Mouse (Mus musculus): ENCODE data around the gene Oard1. TPM values are rescaled to one million over a fixed set of nuclear protein-coding genes. Genes with fewer than 3 reads are reported as not detected.

Gene Oard1
- polyA plus RNA-seq, 1 experiment from 2014 or later = 82.5 TPM

DNA sequence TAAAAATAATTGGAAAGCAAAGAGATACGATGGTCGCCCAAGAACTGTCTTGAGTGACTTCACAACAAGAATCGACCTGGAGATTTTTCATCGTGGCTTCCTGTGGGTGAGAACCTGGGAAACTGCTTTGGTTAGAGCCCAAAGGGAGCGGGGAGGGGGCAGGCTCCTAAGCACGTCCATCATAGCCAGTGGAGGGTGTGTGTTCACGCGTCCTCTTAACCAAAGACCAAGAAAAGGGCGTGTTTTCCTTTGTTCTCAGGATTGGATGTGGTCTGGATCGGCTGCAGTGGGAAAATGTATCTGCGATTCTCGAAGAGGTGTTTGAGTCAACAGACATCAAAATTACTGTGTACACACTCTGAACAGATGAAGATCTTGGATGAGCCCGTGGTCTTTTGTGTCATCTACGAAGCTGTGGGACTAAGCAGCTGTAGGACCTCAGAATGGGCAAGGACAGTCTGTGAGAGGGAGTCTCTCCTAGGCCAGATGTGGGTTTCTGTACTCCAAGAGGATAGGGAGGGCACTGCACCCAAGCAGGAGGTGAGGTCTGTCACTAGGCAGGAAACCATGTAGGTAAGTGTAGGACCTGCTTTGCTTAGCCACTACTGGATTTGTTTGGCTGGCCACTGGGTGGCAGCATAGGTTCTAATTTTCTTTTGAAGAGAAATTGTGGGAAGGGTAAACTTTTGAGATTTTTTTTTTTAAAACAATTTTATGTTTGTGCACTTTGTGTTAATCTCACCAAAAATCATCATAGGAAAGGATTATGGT is 6.8 kb downstream of the Oard1 start:
- 84% methylated on average over 14 of the region's 14 CpGs for WGBS
- Histone ChIP-seq H3K9ac (ENCODE audit: low read depth, low read length) (no peak overlapping the region), H3K27ac (ENCODE audit: low read depth, low read length) (no peak overlapping the region), H3K9me3 (ENCODE audit: control insufficient read depth, low read length) (no peaks in the 10 kb centered on the region), H3K27me3 (ENCODE audit: control insufficient read depth, insufficient read depth, low read length) (no peaks in the 10 kb centered on the region), H3K4me3 (ENCODE audit: low read length) (no peak overlapping the region), H3K4me1 (ENCODE audit: control insufficient read depth, insufficient read depth, low read length) (peaks cover 17% of the 10 kb centered on the region), H3K36me3 (ENCODE audit: control insufficient read depth, insufficient read depth, low read length) (peaks cover 34% of the 10 kb centered on the region), H3K4me2 (replicated peaks; ENCODE audit: low read depth, low read length) (no peak overlapping the region)
- peak; percentile 85 for ATAC-seq (ENCODE audit: low FRiP score, low TSS enrichment)

DNA sequence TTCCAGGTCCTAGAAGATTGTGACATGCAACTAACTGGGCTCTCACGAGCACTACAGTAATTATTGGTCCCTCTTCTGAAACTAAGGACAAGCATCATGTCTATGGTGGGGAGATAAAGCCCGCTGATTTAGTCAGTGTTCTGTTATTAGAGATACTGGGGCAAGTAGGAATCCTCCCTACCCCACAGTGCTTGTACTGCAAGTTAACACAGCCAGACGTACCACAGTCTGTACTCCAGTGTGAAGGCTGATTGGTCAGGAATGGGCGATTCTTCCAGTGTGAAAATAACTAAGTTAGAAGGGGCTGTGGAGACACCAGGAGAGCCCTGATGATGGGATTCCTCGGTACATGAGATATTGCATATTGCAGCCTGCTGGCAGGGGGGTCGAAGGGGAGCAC is 7.7 kb downstream of the Oard1 start:
- Histone ChIP-seq H3K36me3 (ENCODE audit: control insufficient read depth, insufficient read depth, low read length) (peaks cover 27% of the 10 kb centered on the region), H3K4me2 (replicated peaks; ENCODE audit: low read depth, low read length) (no peak overlapping the region), H3K9me3 (ENCODE audit: control insufficient read depth, low read length) (no peaks in the 10 kb centered on the region), H3K27me3 (ENCODE audit: control insufficient read depth, insufficient read depth, low read length) (no peaks in the 10 kb centered on the region), H3K4me3 (ENCODE audit: low read length) (no peak overlapping the region), H3K27ac (ENCODE audit: low read depth, low read length) (no peak overlapping the region), H3K9ac (ENCODE audit: low read depth, low read length) (no peak overlapping the region), H3K4me1 (ENCODE audit: control insufficient read depth, insufficient read depth, low read length) (peaks cover 13% of the 10 kb centered on the region; the same call in 1 of the 2 replicates)
- 0 out of 2 replicates have a peak, but pooled peaks have one; percentile 22 for ATAC-seq (ENCODE audit: low FRiP score, low TSS enrichment)
- 85% methylated on average over 6 of the region's 6 CpGs for WGBS

DNA sequence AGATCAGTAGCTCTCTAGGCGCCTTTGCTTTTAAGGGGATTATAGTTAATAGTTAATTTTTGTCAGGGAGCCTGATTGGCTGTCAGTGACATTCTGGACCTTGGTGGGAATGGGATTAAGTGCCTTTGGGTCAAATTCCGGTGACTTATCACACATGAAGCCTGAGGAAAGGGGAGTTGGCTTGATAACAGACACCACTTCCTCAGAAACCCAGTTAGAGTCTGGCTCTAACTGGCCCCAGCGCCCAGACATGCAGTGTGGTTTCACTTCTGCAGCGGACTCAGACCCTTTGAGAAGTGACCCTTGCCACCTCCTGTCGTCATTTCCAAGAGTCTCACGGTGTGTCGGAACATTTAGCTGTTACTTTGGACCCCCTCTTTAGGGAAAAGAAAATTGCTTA is 8.4 kb downstream of the Oard1 start:
- ATAC-seq (ENCODE audit: low FRiP score, low TSS enrichment) = no peak; the same call in 1 of the 2 replicates
- no peaks in the 10 kb centered on the region for H3K27me3 ChIP-seq (ENCODE audit: control insufficient read depth, insufficient read depth, low read length)
- no peak overlapping the region for H3K4me3 ChIP-seq (ENCODE audit: low read length)
- H3K4me2 ChIP-seq (replicated peaks; ENCODE audit: low read depth, low read length) = no peak overlapping the region
- H3K9ac ChIP-seq (ENCODE audit: low read depth, low read length) = no peak overlapping the region
- no peaks in the 10 kb centered on the region for H3K9me3 ChIP-seq (ENCODE audit: control insufficient read depth, low read length)
- WGBS = 28% methylated on average over 7 of the region's 7 CpGs
- H3K27ac ChIP-seq (ENCODE audit: low read depth, low read length) = 0 out of 2 replicates have a peak overlapping the region, but pooled peaks have one; percentile 8
- H3K4me1 ChIP-seq (ENCODE audit: control insufficient read depth, insufficient read depth, low read length) = peaks cover 13% of the 10 kb centered on the region; the same call in 1 of the 2 replicates
- H3K36me3 ChIP-seq (ENCODE audit: control insufficient read depth, insufficient read depth, low read length) = peaks cover 24% of the 10 kb centered on the region

DNA sequence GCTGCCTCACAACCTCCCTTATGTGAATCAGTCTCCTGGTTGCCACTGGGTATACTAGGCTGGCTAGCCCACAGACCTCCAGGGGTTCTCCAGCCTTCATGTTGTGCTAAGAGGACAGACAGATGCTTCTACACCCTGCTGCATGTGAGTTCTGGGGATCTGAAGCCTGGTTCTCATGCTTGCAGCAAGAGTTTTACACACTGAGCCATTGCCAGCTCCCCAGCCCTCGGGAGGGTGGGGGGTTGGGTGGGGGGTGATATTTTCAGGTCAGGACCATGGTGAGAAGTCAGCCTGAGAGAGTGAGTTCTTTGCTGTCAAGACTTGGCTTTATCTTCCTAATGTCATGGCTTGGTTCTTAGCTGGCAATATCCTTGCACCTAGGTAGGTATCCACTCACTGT is 9.0 kb downstream of the Oard1 start:
- Histone ChIP-seq H3K4me1 (ENCODE audit: control insufficient read depth, insufficient read depth, low read length) (peaks cover 13% of the 10 kb centered on the region; the same call in 1 of the 2 replicates), H3K9ac (ENCODE audit: low read depth, low read length) (no peak overlapping the region), H3K27me3 (ENCODE audit: control insufficient read depth, insufficient read depth, low read length) (no peaks in the 10 kb centered on the region), H3K9me3 (ENCODE audit: control insufficient read depth, low read length) (no peaks in the 10 kb centered on the region), H3K27ac (ENCODE audit: low read depth, low read length) (no peak overlapping the region), H3K4me3 (ENCODE audit: low read length) (no peak overlapping the region), H3K4me2 (replicated peaks; ENCODE audit: low read depth, low read length) (no peak overlapping the region), H3K36me3 (ENCODE audit: control insufficient read depth, insufficient read depth, low read length) (peaks cover 24% of the 10 kb centered on the region)
- no peak for ATAC-seq (ENCODE audit: low FRiP score, low TSS enrichment)
- 90% methylated on average over 1 of the region's 1 CpGs for WGBS

- Histone ChIP-seq H3K27me3 (ENCODE audit: control insufficient read depth, insufficient read depth, low read length) (no peaks in the 10 kb centered on the region), H3K4me1 (ENCODE audit: control insufficient read depth, insufficient read depth, low read length) (peaks cover 13% of the 10 kb centered on the region; the same call in 1 of the 2 replicates), H3K4me3 (ENCODE audit: low read length) (no peak overlapping the region), H3K27ac (ENCODE audit: low read depth, low read length) (no peak overlapping the region), H3K9me3 (ENCODE audit: control insufficient read depth, low read length) (no peaks in the 10 kb centered on the region), H3K9ac (ENCODE audit: low read depth, low read length) (no peak overlapping the region), H3K4me2 (replicated peaks; ENCODE audit: low read depth, low read length) (no peak overlapping the region), H3K36me3 (ENCODE audit: control insufficient read depth, insufficient read depth, low read length) (peaks cover 19% of the 10 kb centered on the region)
- WGBS = 63% methylated on average over 2 of the region's 2 CpGs
- ATAC-seq (ENCODE audit: low FRiP score, low TSS enrichment) = no peak
Measured at GRCm38 (mm10) chr17:48419571-48419970, 9.8 kb downstream of the Oard1 start.

- H3K36me3 ChIP-seq (ENCODE audit: control insufficient read depth, insufficient read depth, low read length) = no peaks in the 10 kb centered on the region
- H3K4me2 ChIP-seq (replicated peaks; ENCODE audit: low read depth, low read length) = no peak overlapping the region
- no peaks in the 10 kb centered on the region for H3K9me3 ChIP-seq (ENCODE audit: control insufficient read depth, low read length)
- ATAC-seq (ENCODE audit: low FRiP score, low TSS enrichment) = no peak
- H3K4me3 ChIP-seq (ENCODE audit: low read length) = no peak overlapping the region
- H3K9ac ChIP-seq (ENCODE audit: low read depth, low read length) = no peak overlapping the region
- peaks cover 23% of the 10 kb centered on the region for H3K4me1 ChIP-seq (ENCODE audit: control insufficient read depth, insufficient read depth, low read length)
- 79% methylated on average over 9 of the region's 9 CpGs for WGBS
- H3K27me3 ChIP-seq (ENCODE audit: control insufficient read depth, insufficient read depth, low read length) = no peaks in the 10 kb centered on the region
- H3K27ac ChIP-seq (ENCODE audit: low read depth, low read length) = no peak overlapping the region
Measured at GRCm38 (mm10) chr17:48424237-48424636, 14.4 kb downstream of the Oard1 start.

DNA sequence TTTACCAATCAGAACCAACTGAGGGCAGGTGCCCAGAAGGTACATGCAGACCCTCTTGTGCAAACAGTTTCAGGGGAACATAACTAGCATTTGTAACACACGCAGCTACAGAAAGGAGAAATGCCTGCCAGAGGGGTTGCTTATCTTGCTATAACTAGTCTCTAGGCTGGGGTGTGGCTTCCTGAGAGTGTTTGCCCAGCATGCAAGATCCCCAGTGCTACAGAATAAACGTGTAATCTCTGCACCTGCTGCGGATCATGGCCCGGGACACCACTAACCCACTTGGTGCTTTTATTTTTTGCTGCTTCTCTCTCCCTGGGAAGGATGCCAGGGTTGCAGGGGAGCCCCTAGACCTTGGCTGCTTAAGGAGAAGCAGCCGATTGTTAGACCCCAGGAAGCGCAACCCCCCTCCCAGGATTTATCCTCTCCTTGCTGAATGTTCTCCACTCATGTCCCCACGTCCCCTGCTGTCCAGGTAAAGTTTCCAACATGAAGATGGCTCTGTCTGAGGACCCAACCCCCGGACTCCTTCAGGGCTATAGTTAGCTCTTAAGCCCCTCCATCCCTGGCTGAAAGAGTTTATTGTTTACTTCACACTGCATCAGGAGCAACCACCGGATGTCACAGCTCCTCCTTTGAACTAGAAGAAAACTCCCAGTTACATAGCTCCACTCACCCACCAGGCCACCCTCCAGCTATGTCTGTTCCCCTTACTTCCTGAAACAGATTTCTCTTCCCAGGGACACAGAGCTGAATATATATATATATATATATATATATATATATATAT is 16.2 kb downstream of the Oard1 start:
- Histone ChIP-seq H3K36me3 (ENCODE audit: control insufficient read depth, insufficient read depth, low read length) (no peaks in the 10 kb centered on the region), H3K9ac (ENCODE audit: low read depth, low read length) (no peak overlapping the region), H3K27me3 (ENCODE audit: control insufficient read depth, insufficient read depth, low read length) (no peaks in the 10 kb centered on the region), H3K27ac (ENCODE audit: low read depth, low read length) (no peak overlapping the region), H3K4me1 (ENCODE audit: control insufficient read depth, insufficient read depth, low read length) (peaks cover 31% of the 10 kb centered on the region), H3K4me2 (replicated peaks; ENCODE audit: low read depth, low read length) (no peak overlapping the region), H3K9me3 (ENCODE audit: control insufficient read depth, low read length) (no peaks in the 10 kb centered on the region), H3K4me3 (ENCODE audit: low read length) (no peak overlapping the region)
- no peak for ATAC-seq (ENCODE audit: low FRiP score, low TSS enrichment)
- WGBS = 42% methylated on average over 9 of the region's 9 CpGs

GRCm38 (mm10) chr17:48426991-48427750 is 17.4 kb downstream of the Oard1 start:
- Histone ChIP-seq H3K9ac (ENCODE audit: low read depth, low read length) (no peak overlapping the region), H3K4me3 (ENCODE audit: low read length) (no peak overlapping the region), H3K27me3 (ENCODE audit: control insufficient read depth, insufficient read depth, low read length) (no peaks in the 10 kb centered on the region), H3K27ac (ENCODE audit: low read depth, low read length) (peak overlapping the region; percentile 53; the same call in 1 of the 2 replicates), H3K36me3 (ENCODE audit: control insufficient read depth, insufficient read depth, low read length) (no peaks in the 10 kb centered on the region), H3K4me1 (ENCODE audit: control insufficient read depth, insufficient read depth, low read length) (peaks cover 37% of the 10 kb centered on the region), H3K9me3 (ENCODE audit: control insufficient read depth, low read length) (no peaks in the 10 kb centered on the region), H3K4me2 (replicated peaks; ENCODE audit: low read depth, low read length) (no peak overlapping the region)
- peak; percentile 24; the same call in 1 of the 2 replicates for ATAC-seq (ENCODE audit: low FRiP score, low TSS enrichment)
- 46% methylated on average over 13 of the region's 13 CpGs for WGBS
